Mouse (Mus musculus): ENCODE measurements around the gene Mrvi1.

- TF ChIP-seq CHD2 (IDR thresholded peaks at IDR 0.05; ENCODE audit: low read length) (no peak), POLR2A (IDR thresholded peaks at IDR 0.05; ENCODE audit: low read depth, low read length) (no peak), MEF2A (IDR thresholded peaks at IDR 0.05; ENCODE audit: borderline replicate concordance, low read depth, low read length) (no peak)
Observed at GRCm38 (mm10) chr7:110915913-110916312, 66.3 kb downstream of the Mrvi1 start.

All from CH12.LX (cell line).